Comparison of ENCODE assay signal across 9 mouse cellular contexts in genomic region chr1:132341731-132342501, GRCm38 (mm10). TPM values are rescaled to one million over a fixed set of nuclear protein-coding genes. Genes with fewer than 3 reads are reported as not detected.
DNase-seq lines count a peak whose midpoint lies in the region; ATAC-seq and TF ChIP-seq lines count a peak whose summit lies in the region.
"Had no signal": no experiment of that assay in that cellular context is flagged by ENCODE, and none has a peak within 500 bp of the region (broad histone marks: within the 10 kb centered on the region; RNA-seq: fewer than 3 reads in every experiment).

No protein-coding gene starts in this region.

- no peak overlapping the region for H3K4me2 ChIP-seq in kidney, embryonic 14.5 days (replicated peaks; ENCODE audit: low read depth, low read length)
- no peak overlapping the region for H3K4me2 ChIP-seq in heart, embryonic 13.5 days
- H3K4me2 ChIP-seq in lung, embryonic 16.5 days (ENCODE audit: low read depth, low read length): no peak overlapping the region
- no peak overlapping the region for H3K4me2 ChIP-seq in stomach, postnatal 0 days (replicated peaks; ENCODE audit: low read depth)

- ATAC-seq in kidney, embryonic 14.5 days (ENCODE audit: low FRiP score, low TSS enrichment): no peak
- ATAC-seq in heart, embryonic 13.5 days (ENCODE audit: extremely low read depth, insufficient number of reproducible peaks, low FRiP score, low TSS enrichment): no peak
- 0 out of 2 replicates have a peak, but pooled peaks have one; percentile 46 for ATAC-seq in lung, embryonic 16.5 days (ENCODE audit: low read depth)
- no peak for ATAC-seq in stomach, postnatal 0 days (ENCODE audit: low FRiP score, low TSS enrichment)

- no peak for TF ChIP-seq EP300 in stomach, postnatal 0 days (optimal IDR thresholded peaks at IDR 0.05)

- no peaks in the 10 kb centered on the region for H3K27me3 ChIP-seq in kidney, embryonic 14.5 days (ENCODE audit: control insufficient read depth, insufficient read depth, low read length)
- no peaks in the 10 kb centered on the region for H3K27me3 ChIP-seq in heart, embryonic 13.5 days (replicated peaks)
- H3K27me3 ChIP-seq in lung, embryonic 16.5 days (ENCODE audit: control insufficient read depth, insufficient read depth, low read depth, low read length): no peaks in the 10 kb centered on the region
- H3K27me3 ChIP-seq in stomach, postnatal 0 days (ENCODE audit: control insufficient read depth, insufficient read depth, low read length): no peaks in the 10 kb centered on the region

- no peak for TF ChIP-seq CTCF in stomach, postnatal 0 days (IDR thresholded peaks at IDR 0.05; ENCODE audit: low read depth)

- no peaks in the 10 kb centered on the region for H3K9me3 ChIP-seq in kidney, embryonic 14.5 days (ENCODE audit: control insufficient read depth, low read length)
- H3K9me3 ChIP-seq in heart, embryonic 13.5 days: no peaks in the 10 kb centered on the region
- H3K9me3 ChIP-seq in lung, embryonic 16.5 days (ENCODE audit: control insufficient read depth, low read length): no peaks in the 10 kb centered on the region
- H3K9me3 ChIP-seq in stomach, postnatal 0 days (ENCODE audit: control insufficient read depth, low read length): no peaks in the 10 kb centered on the region

- WGBS in kidney, embryonic 14.5 days: 42% methylated on average over 5 of the region's 5 CpGs
- 31% methylated on average over 5 of the region's 5 CpGs for WGBS in heart, embryonic 13.5 days
- WGBS in lung, embryonic 16.5 days: 36% methylated on average over 5 of the region's 5 CpGs
- WGBS in stomach, postnatal 0 days: 42% methylated on average over 5 of the region's 5 CpGs

- no peak overlapping the region for H3K4me3 ChIP-seq in kidney, embryonic 14.5 days (ENCODE audit: low read length)
- H3K4me3 ChIP-seq in heart, embryonic 13.5 days: no peak overlapping the region
- no peak overlapping the region for H3K4me3 ChIP-seq in lung, embryonic 16.5 days (ENCODE audit: low read length)
- H3K4me3 ChIP-seq in stomach, postnatal 0 days (ENCODE audit: low read depth, low read length): no peak overlapping the region

- H3K9ac ChIP-seq in kidney, embryonic 14.5 days (ENCODE audit: low read depth, low read length): no peak overlapping the region
- H3K9ac ChIP-seq in heart, embryonic 13.5 days: no peak overlapping the region
- H3K9ac ChIP-seq in lung, embryonic 16.5 days (ENCODE audit: low read length): no peak overlapping the region
- H3K9ac ChIP-seq in stomach, postnatal 0 days (ENCODE audit: low read length): 0 out of 2 replicates have a peak overlapping the region, but pooled peaks have one; percentile 8

- H3K4me1 ChIP-seq in kidney, embryonic 14.5 days (ENCODE audit: control insufficient read depth, insufficient read depth, low read length): 0 out of 2 replicates have a peak, but pooled peaks cover 5% of the 10 kb centered on the region
- H3K4me1 ChIP-seq in heart, embryonic 13.5 days: peaks cover 41% of the 10 kb centered on the region
- H3K4me1 ChIP-seq in lung, embryonic 16.5 days (replicated peaks; ENCODE audit: control insufficient read depth, insufficient read depth, low read length): peaks cover 20% of the 10 kb centered on the region
- 0 out of 2 replicates have a peak, but pooled peaks cover 4% of the 10 kb centered on the region for H3K4me1 ChIP-seq in stomach, postnatal 0 days (replicated peaks; ENCODE audit: control insufficient read depth, insufficient read depth)

- DNase-seq in kidney, adult 18-20 months: peak; percentile 60
- DNase-seq in stomach, postnatal 0 days (ENCODE audit: low spot score): no peak
- no peak for DNase-seq in layer of hippocampus, postnatal 25 days (ENCODE audit: extremely low spot score in 1 of 2, low spot score in 1 of 2)
- DNase-seq in layer of hippocampus, adult 9-10 months (ENCODE audit: low spot score): no peak
- DNase-seq in cerebellum, adult 18-20 months: no peak

- H3K27ac ChIP-seq in kidney, embryonic 14.5 days (ENCODE audit: low read depth, low read length): no peak overlapping the region
- peak overlapping the region; percentile 16; the same call in 1 of the 2 replicates for H3K27ac ChIP-seq in heart, embryonic 13.5 days (replicated peaks)
- H3K27ac ChIP-seq in lung, embryonic 16.5 days (ENCODE audit: low read length): peak overlapping the region; percentile 47; the same call in 1 of the 2 replicates
- H3K27ac ChIP-seq in stomach, postnatal 0 days (replicated peaks): no peak overlapping the region
- H3K27ac ChIP-seq: kidney, postnatal 0 days had no signal

- H3K36me3 ChIP-seq in kidney, embryonic 14.5 days (ENCODE audit: control insufficient read depth, insufficient read depth, low read length): no peaks in the 10 kb centered on the region
- H3K36me3 ChIP-seq in heart, embryonic 13.5 days: no peaks in the 10 kb centered on the region
- H3K36me3 ChIP-seq in lung, embryonic 16.5 days (ENCODE audit: control insufficient read depth, insufficient read depth, low read length): no peaks in the 10 kb centered on the region
- no peaks in the 10 kb centered on the region for H3K36me3 ChIP-seq in stomach, postnatal 0 days (ENCODE audit: control insufficient read depth, insufficient read depth, low read length)

RNA-seq across cellular contexts. Expression of gene Nuak2, which starts 26.0 kb away (rescaled TPM):
- polyA plus RNA-seq in kidney, embryonic 14.5 days (2014; fragmentation: Nextera tagmentation; extraction: Ambion mirVana): 1.4 and 2.3 TPM in 2 replicates
- polyA plus RNA-seq in heart, embryonic 13.5 days (2015; fragmentation: Nextera tagmentation; extraction: Ambion mirVana): 2.0 and 2.2 TPM in 2 replicates
- 23.4 TPM in 2 replicates for polyA plus RNA-seq in lung, embryonic 16.5 days (2015; fragmentation: Nextera tagmentation; extraction: Ambion mirVana)
- polyA plus RNA-seq in stomach, postnatal 0 days (2015; fragmentation: Nextera tagmentation; extraction: Ambion mirVana): 4.5 and 6.2 TPM in 2 replicates
- total RNA-seq in layer of hippocampus, postnatal 25 days (2021): under 1 TPM; 0.64 to 0.92 TPM

RNA-seq across cellular contexts. Expression of gene Klhdc8a, which starts 43.5 kb away (rescaled TPM):
- 1.3 and 1.4 TPM in 2 replicates for polyA plus RNA-seq in kidney, embryonic 14.5 days (2014; fragmentation: Nextera tagmentation; extraction: Ambion mirVana)
- polyA plus RNA-seq in heart, embryonic 13.5 days (2015; fragmentation: Nextera tagmentation; extraction: Ambion mirVana): 0.34 and 0.63 TPM in 2 replicates
- polyA plus RNA-seq in lung, embryonic 16.5 days (2015; fragmentation: Nextera tagmentation; extraction: Ambion mirVana): 0.50 and 0.87 TPM in 2 replicates
- 0.31 and 0.34 TPM in 2 replicates for polyA plus RNA-seq in stomach, postnatal 0 days (2015; fragmentation: Nextera tagmentation; extraction: Ambion mirVana)
- total RNA-seq in layer of hippocampus, postnatal 25 days (2021): 1 to 10 TPM; 4.2 to 4.6 TPM

RNA-seq across cellular contexts. Expression of gene Tmcc2, which starts 49.2 kb away (rescaled TPM):
- polyA plus RNA-seq in kidney, embryonic 14.5 days (2014; fragmentation: Nextera tagmentation; extraction: Ambion mirVana): 5.5 and 6.2 TPM in 2 replicates
- 31.5 and 35.8 TPM in 2 replicates for polyA plus RNA-seq in heart, embryonic 13.5 days (2015; fragmentation: Nextera tagmentation; extraction: Ambion mirVana)
- 11.0 and 16.3 TPM in 2 replicates for polyA plus RNA-seq in lung, embryonic 16.5 days (2015; fragmentation: Nextera tagmentation; extraction: Ambion mirVana)
- 2.4 and 2.6 TPM in 2 replicates for polyA plus RNA-seq in stomach, postnatal 0 days (2015; fragmentation: Nextera tagmentation; extraction: Ambion mirVana)
- 100 to 1,000 TPM; 232 to 246 TPM for total RNA-seq in layer of hippocampus, postnatal 25 days (2021)

Comparison
In these comparisons a context has a peak if more than half of its experiments do, and no peak if none do; other contexts are left out.
1. H3K27ac ChIP-seq: peak in heart, embryonic 13.5 days (single experiment) and lung, embryonic 16.5 days (single experiment); none in kidney, embryonic 14.5 days (single experiment) and stomach, postnatal 0 days (single experiment).